Mouse (Mus musculus): ENCODE measurements around the gene Cdh16.

Cdh16 gene

DNA sequence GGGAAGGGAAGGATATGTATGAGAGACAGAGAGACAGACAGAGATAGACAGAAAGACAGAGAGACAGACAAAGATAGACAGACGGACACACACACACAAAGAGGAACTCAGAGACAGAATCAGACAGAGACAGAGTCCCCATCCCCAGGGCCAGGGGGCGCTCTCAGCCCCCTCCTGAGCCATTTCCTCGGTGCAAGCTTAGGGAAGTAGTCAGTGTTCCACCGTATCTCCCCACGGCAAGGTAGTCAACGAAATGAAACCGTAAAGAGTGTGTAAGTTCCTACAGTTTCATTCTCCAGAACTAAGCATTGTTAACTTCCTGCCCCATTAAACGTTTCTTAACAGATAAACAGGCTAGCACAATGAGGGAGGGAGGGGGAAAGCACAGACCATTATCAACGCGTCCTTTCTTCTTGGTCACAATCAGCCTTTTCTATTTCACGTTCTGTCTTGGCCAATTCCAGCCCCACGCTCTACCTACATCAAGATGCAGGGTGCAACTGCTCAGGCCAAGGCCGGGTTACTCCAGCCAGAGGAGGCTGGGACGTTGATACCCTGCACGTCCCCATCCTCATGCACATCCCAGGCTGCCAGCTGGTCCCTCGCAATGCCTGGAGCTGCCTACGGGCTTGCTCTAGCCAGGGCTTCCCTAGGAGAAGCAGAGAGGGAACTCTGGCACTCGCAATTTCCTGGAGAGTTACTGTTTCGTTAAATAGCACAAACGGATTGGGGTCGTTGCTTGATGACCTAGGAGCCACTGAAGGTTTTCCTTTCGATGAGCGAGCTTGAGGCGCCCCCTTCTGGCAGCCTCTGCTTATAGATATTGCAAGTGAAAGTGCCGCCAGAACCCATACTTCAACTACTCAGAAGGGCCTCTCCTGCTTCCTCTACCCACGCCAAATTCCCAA, 53.5 kb downstream of the Cdh16 start:
- peak; percentile 70 for DNase-seq (ENCODE audit: low spot score)

DNA sequence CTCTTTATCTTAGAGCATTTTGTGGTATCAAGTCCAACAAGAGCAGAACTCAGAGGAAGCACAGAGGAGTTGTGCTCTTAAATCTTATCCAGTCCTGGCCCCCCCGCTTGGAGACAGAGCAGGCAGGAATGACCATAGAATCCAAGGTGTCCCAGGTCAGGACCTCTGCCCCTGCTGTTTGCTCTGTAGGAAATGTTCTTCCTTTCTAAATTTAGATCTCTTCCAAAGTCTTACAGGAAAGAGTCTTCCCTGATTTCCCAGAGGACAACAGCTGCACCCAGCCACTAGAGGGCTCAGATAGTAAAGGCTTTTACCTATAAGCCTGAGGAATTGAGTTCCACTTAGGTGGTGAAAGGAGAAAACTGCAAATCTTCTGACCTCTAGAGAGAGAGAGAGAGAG, 54.6 kb downstream of the Cdh16 start:
- DNase-seq (ENCODE audit: low spot score): no peak

DNA sequence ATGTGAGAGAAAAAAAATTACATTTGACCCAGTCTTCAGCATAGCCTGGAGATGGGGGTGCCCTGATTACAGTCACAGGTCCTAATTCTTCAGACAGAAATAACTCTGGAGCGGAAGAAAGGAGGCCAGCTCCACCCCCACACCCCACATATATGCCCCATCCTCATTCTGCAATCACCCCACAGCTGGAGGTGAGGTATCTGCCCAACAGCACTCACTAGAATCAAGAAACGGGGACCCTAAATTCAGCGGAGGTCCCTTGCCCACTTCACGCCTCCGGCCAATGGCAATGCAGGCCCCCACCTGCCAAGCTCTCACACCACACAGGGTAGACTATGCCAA, 58.8 kb downstream of the Cdh16 start:
- DNase-seq (ENCODE audit: low spot score): no peak

DNA sequence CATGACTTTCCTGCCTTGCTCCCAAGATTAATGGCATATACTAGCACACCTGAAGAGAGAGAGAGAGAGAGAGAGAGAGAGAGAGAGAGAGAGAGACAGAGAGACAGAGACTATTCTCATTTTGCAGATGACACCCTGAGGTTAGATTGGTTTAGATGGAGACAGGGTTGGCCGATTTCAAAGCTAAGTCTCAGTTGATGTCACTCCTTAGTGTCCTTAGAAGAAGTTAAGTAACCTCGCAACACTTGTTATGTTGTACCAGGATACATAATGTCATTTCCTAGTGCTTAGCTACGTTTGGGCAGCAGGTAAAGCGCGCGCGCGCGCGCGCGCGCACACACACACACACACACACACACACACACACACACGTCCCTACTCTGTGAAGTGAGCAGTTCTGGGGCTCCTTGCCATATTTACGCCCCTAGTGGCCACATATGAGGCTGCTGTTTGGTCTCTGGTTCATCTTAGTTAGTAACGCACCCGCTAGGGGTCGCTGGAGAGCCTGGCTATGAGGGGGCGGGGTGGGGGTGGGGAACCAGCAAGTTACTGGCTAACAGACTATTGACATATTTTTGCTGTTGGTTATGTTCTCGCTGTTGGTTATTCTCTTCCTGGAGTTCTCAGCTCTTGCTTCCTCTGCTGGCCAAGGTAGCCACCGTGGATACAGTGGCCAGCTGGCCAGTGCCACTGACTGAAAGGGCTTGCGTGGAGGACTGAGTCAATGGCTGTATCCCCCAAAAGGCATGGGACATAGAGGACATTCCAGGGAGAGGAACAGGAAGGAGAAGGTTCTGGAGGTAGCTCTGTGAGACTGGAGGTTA, 59.4 kb downstream of the Cdh16 start:
- peak; percentile 79 for DNase-seq (ENCODE audit: low spot score)

DNA sequence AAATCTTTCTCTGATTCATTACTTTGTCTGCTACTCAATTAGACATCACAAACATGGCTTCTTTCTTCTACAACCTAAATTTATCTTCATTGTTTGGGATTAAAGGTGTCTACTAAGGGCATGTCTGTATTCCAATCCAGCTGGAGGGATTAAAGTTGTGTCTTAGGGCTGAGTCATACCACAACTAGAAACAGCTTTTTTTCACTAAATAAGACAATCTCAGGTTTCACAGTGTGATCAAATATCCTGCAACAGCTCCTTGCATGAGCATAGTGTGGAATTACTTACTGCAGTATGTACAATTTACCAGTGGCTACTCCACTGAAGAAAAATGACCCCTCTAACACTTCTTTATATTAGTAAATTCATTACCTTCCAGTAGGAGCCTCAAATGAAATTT, 63.5 kb downstream of the Cdh16 start:
- no peak for DNase-seq (ENCODE audit: low spot score)

DNA sequence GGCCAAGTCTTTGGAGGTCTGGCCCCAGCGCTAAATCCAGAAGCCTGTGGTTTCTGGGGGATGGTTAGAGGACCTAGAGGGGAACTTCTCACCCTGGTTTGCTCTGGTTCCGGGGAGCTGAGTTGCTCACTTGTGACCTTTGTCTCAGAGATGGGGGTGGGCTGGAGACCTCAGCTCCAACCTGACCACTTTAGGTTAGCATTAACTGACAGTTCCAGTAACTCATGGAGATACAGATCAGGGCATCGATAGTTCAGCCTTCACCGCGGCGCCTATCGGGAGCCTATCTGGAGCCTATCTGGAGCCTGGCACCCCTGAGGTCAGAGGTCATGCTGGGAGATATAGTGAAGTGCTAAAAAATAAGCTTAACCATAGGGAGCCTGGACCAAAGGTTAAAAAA, 67.0 kb downstream of the Cdh16 start:
- no peak for DNase-seq (ENCODE audit: low spot score)

DNA sequence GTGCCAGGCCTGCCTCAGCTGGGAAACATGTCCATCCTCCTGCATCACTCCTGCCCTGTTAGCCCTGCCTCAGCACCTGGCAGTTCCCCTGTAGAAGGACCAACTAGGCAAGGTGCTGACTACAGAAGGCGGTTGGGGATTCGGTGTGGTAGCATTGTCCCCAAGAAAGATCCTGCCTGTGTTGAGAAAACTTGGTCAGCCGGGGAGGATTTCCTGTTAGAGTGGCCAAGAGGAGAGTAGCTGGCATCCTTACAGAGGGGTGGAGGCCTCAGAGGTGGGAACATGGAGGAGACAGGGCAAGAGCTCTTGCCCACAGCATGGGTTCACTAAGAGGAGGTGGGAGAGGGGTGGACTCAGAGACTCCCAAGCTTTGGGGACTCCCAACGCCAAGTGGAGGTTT, 69.0 kb downstream of the Cdh16 start:
- no peak for DNase-seq (ENCODE audit: low spot score)

All from ovary, postnatal 14 days (tissue).